Mouse (Mus musculus) fat pad, adult 2 months (tissue): ENCODE data around the gene Ccdc151.

Source experiments
- DNase-seq: peaks from one replicate; pipeline ENCODE4 v3.0.0-alpha.2; 2011; ENCODE audit warnings: low read depth, low spot score; ENCODE audit errors: extremely low read depth

The Ccdc151 gene

DNA sequence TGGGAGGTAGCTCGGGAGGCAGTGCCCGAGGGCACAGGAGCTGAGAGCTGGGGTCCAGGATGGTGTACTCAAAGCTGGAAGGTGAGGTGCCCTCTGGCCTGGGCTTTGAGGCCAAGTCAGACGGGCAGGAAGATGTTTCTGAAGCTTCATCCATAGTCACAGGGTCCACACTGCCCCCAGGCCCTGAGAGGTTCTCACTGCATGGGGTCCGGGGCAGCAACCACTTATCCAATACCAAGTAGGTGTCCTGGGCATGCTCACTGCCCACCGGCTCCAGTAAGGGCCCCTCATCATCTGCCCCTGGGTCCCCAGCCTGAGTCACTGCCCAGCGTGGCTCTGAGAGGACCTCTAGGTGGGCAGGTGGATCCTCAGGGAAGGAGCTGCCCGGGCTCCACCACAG lies 43.2 kb downstream of the Ccdc151 start:
- DNase-seq, result no peak

DNA sequence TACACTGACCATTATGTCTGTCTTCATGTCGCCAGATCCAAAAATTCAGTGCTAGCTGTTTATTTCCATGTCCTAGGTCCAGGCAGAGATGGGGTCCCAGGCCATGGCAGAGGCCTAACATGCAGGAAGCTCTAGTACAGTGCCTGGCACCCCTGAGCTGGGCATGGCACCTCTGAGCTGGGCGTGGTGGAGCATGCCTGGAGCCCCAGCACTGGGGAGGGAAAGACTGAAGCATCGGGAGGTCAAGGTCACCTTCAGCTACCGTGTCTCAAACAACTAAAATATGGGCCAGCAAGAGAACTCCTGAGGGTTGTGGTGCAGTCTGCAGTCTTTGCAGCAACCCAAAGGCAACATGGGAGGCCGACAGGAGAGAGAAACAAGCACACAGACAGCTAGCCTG lies 44.1 kb downstream of the Ccdc151 start:
- no peak for DNase-seq

DNA sequence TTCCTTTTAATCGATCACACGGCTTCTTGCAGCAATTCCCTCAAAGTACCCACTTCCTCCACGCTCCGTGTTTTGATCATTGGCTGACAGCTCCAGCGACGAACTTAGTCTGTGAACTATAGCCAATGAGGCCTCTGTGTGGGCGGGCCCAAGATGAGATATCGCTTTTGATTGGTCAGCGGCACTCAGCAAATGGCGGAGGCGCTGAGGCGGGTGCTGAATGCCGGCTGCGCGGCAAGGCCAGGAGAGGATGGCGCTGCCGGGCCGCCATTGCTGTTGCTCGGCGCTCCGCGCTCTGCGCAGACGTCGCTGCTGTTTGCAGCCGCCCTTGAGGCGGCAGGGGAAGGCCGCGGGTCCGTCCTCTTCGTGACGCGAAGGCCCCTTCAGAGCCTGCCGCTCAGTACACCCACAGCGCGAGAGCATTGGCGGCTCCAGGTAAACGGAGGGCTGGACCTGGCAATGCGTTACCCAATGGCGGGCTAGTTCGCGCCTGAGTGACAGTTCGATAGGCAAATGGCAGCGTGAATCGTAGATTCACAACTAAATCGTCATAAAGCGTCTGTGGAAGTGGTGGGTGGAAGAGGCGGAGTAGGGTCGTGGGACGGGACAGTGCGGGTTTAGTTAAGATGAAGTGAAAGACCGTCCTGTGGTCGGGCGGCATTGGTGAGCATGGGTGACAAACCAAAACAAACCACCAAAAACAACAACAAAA lies 46.7 kb downstream of the Ccdc151 start, which contains the start of gene Swsap1:
Gene Swsap1, plus strand, starts transcription at position 186 of the 712 bp plus-strand sequence.
- DNase-seq, result peak; percentile 88

DNA sequence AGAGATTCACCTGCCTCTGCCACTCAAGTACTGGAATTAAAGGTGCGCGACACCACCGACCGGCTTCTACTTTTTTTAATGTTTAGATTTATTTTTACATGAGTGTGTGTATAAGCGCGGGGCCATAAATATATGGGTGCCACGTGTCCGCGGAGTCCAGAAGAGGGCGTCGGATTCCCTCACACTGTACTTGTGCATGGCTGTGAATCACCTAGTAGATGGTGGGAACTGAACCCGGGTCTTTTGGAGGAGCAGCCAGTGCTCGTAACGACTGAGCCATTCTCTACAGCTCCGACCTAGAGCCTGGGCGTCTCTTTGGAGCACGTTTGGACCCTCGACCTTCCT lies 47.2 kb downstream of the Ccdc151 start:
- no peak for DNase-seq

DNA sequence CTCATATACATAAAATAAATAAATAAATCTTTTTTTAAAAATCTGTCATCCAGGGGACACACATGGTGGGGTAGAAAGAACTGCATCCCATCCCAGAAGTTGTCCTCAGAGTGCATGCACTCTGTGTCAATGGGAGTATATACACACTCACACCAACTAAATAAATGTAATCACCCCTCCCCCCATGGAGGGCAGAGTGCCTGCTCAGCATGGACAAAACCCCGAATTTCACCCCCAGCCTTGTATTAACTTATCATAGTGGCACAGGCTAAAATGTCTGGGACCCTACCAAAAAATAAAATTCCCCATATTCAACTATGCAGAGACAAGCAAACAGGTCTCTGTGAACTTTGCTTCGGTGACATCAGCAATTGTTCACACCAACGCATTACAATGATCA lies 47.8 kb downstream of the Ccdc151 start:
- no peak for DNase-seq

DNA sequence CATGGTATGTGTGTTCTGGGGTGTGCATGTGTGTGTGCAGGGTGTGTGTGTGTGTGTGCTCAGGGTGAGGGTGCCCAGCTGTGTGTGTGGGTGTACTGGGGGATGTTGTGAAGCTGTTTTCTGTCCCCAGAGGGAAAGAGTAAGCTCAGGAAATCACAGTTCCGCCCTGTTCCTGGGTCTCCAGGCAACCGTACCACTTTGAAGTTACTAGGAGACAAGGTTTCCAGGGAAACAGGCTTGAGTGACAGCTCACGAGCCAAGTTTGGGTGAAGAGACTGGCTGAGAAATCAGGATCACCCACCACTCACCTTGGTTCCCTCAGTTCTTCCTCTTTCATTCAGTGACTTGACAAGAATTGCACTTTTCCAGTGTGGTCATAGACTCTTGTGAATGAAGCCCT lies 48.8 kb downstream of the Ccdc151 start:
- no peak for DNase-seq

DNA sequence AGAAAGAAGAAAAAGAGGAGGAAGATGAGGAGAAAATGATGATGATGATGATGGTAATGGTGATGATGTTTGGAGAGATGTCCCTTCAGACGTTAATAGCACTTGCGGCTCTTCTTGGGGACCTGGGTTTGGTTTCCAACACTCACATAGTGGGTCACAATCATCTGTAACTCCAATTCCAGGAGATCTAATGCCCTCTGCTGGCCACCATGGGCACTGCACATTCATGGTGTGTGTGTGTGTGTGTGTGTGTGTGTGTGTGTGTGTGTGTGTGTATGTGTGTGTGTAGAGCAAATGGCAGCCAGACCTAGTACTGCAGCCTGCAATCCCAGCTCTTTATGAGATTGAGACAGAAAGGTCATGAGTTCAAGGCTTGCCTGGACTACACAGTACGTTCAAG lies 50.5 kb downstream of the Ccdc151 start:
- no peak for DNase-seq

DNA sequence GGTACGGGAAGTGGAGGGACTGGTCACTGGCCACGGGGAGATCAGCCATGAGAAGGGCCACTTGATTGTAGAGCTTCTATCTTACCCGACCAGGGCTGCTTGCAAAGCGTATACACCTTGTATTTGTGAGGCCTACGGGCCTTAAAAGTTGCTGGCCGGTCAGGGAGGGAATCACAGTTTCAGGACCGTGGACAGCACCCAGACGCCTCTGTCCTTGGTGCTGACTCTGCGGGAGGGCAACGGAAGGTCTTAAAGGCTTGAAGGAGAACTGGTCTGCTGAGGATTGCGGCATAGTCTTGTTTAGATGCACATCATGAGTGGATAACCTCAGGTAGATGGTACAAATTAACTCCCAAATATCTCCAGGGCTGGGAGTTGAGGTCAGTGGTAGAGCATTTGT lies 52.1 kb downstream of the Ccdc151 start:
- DNase-seq, result no peak

DNA sequence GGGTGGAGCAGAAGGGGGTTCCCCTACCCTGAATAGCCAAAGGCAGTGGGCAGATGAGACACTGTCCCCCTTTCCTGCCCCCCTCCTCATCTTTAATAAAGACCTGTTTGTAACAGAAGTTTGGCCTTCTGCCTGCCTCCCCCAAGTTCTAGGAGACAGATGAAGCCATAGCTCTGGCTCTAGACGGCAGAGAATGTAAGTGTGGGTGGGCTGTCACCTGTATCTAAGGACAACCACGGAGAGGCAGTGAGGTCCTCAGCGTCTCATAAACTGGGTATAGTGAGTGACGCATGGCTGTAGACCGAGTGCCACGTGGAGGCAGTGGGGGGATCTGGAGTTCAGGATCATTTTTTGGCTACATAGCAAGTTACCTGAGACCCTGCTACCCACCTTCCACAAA lies 53.6 kb downstream of the Ccdc151 start:
- DNase-seq, result no peak

DNA sequence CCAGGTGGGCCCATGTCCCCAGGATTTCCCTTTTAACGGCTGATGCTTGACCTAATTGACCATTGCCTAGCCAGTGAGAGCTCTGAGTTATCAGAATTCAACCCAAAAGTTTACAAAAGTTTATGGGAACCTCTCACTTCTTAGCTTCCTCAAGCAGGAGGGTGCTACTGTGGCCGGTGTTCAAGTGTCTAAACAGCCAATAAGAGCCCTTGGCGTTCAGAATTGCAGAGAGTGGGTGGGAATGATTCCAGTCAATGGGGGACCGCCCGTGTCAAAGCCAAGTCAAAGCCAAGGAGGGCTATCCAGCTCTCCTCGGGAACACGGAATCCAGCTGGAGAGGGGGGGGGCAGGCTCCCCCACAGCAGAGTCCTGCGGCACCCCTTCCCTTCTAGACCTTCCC lies 54.3 kb downstream of the Ccdc151 start:
- DNase-seq, result no peak

DNA sequence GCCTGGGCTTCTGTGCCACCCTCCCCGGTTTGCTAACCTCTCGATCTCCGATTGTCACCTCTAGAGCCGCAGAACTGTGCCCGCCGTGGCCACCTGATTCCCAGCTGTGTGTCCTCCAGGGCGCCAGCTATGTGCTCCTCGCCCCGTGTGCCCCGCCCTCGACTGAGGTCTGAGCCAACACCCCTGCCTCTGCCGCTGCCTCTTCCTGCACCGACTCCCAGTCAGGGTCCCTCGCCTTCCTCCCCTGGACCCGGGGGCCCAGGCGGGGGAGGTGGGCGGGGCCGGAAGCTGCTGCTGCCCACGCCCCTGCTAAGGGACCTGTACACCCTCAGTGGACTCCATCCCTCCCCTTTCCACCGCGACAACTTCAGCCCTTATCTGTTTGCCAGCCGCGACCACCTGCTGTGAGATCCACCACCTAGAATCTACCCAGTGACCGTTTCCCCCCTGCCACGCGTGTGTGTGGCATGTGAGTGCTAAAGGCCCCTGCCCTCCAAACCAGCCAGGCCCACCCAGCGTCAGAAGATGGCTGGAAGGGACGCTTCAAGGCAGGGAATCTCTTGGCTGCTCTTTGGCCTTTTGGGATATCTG lies 54.8 kb downstream of the Ccdc151 start:
- no peak for DNase-seq

DNA sequence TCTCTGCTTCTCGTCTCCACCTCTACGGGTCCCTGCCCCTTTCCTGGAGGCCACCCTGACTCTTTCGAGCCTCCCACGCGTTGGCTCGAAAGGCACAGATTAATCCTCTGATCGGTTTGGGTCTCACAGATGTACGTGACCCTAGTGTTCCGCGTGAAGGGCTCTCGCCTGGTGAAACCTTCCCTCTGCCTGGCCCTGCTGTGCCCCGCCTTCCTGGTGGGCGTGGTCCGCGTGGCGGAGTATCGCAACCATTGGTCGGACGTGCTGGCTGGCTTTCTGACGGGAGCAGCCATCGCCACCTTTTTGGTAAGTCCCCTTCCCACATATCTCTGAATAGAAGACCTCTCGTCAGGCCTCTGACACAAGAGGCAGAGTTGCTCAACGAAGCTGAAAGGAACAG lies 58.2 kb downstream of the Ccdc151 start:
- DNase-seq, result no peak

DNA sequence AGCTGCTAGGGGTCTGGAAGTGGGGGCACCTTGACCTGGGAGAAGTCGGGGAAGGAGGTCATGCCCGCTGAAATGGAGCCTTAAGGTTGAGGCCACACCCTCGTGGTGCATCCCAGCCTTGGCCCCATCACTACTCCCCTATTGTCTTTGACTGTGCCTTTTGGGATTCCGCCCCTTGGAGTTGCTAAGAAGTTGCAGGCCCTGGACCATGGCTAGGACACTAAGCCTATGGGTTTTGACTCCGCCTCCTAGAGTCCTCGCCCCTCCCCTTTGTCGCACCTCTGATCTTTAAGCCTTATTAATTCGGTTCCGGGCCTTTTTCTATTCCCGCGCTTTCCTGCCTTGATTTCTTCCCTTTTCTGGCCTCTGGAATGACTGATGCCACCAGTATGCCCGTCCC lies 58.8 kb downstream of the Ccdc151 start:
- no peak for DNase-seq

DNA sequence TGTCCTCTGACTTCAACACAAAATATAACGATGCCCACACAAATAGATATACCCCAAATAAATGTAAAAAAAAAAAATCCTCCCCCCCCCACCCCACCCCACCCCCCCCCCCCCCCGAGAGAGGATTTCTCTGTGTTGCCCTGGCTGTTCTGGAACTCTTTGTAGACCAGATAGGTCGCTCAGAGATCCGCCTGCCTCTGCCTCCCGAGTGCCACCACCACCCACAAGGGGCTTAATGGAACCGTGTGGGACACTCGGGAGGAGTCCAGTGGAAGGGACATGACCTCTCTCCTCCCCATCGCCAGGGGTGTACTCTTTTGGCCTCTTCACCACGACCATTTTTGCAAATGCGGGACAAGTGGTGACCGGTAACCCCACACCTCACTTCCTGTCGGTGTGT lies 59.4 kb downstream of the Ccdc151 start:
- DNase-seq, result no peak
